Mouse (Mus musculus) embryonic facial prominence, embryonic 11.5 days (tissue): ENCODE measurements at regions not wholly inside any gene's neighbourhood (a gene's known extent, or its start where the extent isn't known, plus 50 kb on each side); places are given as distances from the start of the nearest gene placed in this dataset.

Source experiments
- ATAC-seq: fragments of 200-750 bp; cut with Nextera tagmentation; replicated peaks from 2 replicates; pipeline ENCODE4 v1.8.0; 2017; ENCODE audit warnings: low read depth; ENCODE audit not compliant: insufficient number of reproducible peaks, low FRiP score, low TSS enrichment
- DNase-seq: peaks from one replicate; pipeline ENCODE4 v3.0.0-alpha.2; 2015; ENCODE audit warnings: low spot score
- H3K27ac ChIP-seq: fragments of 300-500 bp; sonication (generic); replicated peaks from 2 replicates; pipeline ENCODE4 v1.5.1; 2014; ENCODE audit warnings: mild to moderate bottlenecking, low read depth, low read length, control low read depth
- H3K27me3 ChIP-seq: fragments of 300-500 bp; sonication (generic); 2 replicates; pipeline ENCODE4 v1.6.1; 2014; ENCODE audit warnings: mild to moderate bottlenecking, low read length, moderate library complexity, mixed read lengths; ENCODE audit not compliant: control insufficient read depth, insufficient read depth
- H3K36me3 ChIP-seq: fragments of 300-500 bp; sonication (generic); replicated peaks from 2 replicates; pipeline ENCODE4 v1.6.1; 2014; ENCODE audit warnings: low read depth, mild to moderate bottlenecking, low read length, moderate library complexity, mixed read lengths; ENCODE audit not compliant: control insufficient read depth, insufficient read depth
- H3K4me1 ChIP-seq: fragments of 300-500 bp; sonication (generic); 2 replicates; pipeline ENCODE4 v1.6.1; 2014; ENCODE audit warnings: low read length, mixed read lengths; ENCODE audit not compliant: control insufficient read depth, insufficient read depth
- H3K4me2 ChIP-seq: fragments of 300-500 bp; sonication (generic); 2 replicates; pipeline ENCODE4 v1.6.1; 2014; ENCODE audit warnings: low read depth, mild to moderate bottlenecking, control low read depth, low read length, moderate library complexity
- H3K4me3 ChIP-seq: fragments of 300-500 bp; sonication (generic); 2 replicates; pipeline ENCODE4 v1.5.1; 2014; ENCODE audit warnings: low read depth, low read length, control low read depth
- H3K9ac ChIP-seq: fragments of 300-500 bp; sonication (generic); replicated peaks from 2 replicates; pipeline ENCODE4 v1.6.1; 2014; ENCODE audit warnings: mild to moderate bottlenecking, control low read depth, low read length
- H3K9me3 ChIP-seq: fragments of 300-500 bp; sonication (generic); replicated peaks from 2 replicates; pipeline ENCODE4 v1.6.1; 2016; ENCODE audit warnings: mild to moderate bottlenecking, low read length, inconsistent platforms, mixed read lengths; ENCODE audit not compliant: control insufficient read depth
- WGBS: fragments of 180-500 bp; shearing (Covaris S2); extraction: QIAGEN DNeasy Blood & Tissue Kit; methylation state at CpG from one replicate; pipeline ENCODE4 v1.1.7; 2014; 5-methylcytosine and 5-hydroxymethylcytosine counted together

GRCm38 (mm10) chr3:48658386-48658785 is 1098.7 kb downstream of the Pcdh18 start:
- Histone ChIP-seq H3K27me3 (no peaks in the 10 kb centered on the region), H3K9me3 (no peaks in the 10 kb centered on the region), H3K36me3 (no peaks in the 10 kb centered on the region), H3K4me1 (no peaks in the 10 kb centered on the region), H3K27ac (no peak overlapping the region), H3K9ac (no peak overlapping the region), H3K4me3 (no peak overlapping the region), H3K4me2 (no peak overlapping the region)
- DNase-seq, result no peak
- WGBS, result 90% methylated on average over 1 of the region's 1 CpGs
- ATAC-seq, result no peak

- H3K4me1 ChIP-seq, result no peaks in the 10 kb centered on the region
- H3K27ac ChIP-seq, result no peak overlapping the region
- H3K9ac ChIP-seq, result no peak overlapping the region
- no peaks in the 10 kb centered on the region for H3K36me3 ChIP-seq
- DNase-seq, result no peak
- no peak overlapping the region for H3K4me2 ChIP-seq
- H3K4me3 ChIP-seq, result no peak overlapping the region
- no peaks in the 10 kb centered on the region for H3K27me3 ChIP-seq
- no peaks in the 10 kb centered on the region for H3K9me3 ChIP-seq
- no peak for ATAC-seq
- WGBS, result 85% methylated on average over 4 of the region's 4 CpGs
Measured at GRCm38 (mm10) chr3:48655084-48655483, 1102.0 kb downstream of the Pcdh18 start.

- no peak overlapping the region for H3K9ac ChIP-seq
- H3K4me1 ChIP-seq, result no peaks in the 10 kb centered on the region
- WGBS, result 42% methylated on average over 3 of the region's 3 CpGs
- H3K4me3 ChIP-seq, result no peak overlapping the region
- ATAC-seq, result no peak
- no peak overlapping the region for H3K4me2 ChIP-seq
- no peak for DNase-seq
- H3K27me3 ChIP-seq, result no peaks in the 10 kb centered on the region
- no peaks in the 10 kb centered on the region for H3K9me3 ChIP-seq
- H3K27ac ChIP-seq, result no peak overlapping the region
- H3K36me3 ChIP-seq, result no peaks in the 10 kb centered on the region
Measured at GRCm38 (mm10) chr3:48631889-48632483, 1125.1 kb downstream of the Pcdh18 start.

- no peak overlapping the region for H3K4me3 ChIP-seq
- no peaks in the 10 kb centered on the region for H3K36me3 ChIP-seq
- H3K9ac ChIP-seq, result no peak overlapping the region
- DNase-seq (no peak), ATAC-seq (no peak)
- H3K4me2 ChIP-seq, result no peak overlapping the region
- H3K27ac ChIP-seq, result no peak overlapping the region
- no peaks in the 10 kb centered on the region for H3K27me3 ChIP-seq
- 95% methylated on average over 21 of the region's 21 CpGs for WGBS
- no peaks in the 10 kb centered on the region for H3K9me3 ChIP-seq
- no peaks in the 10 kb centered on the region for H3K4me1 ChIP-seq
Measured at GRCm38 (mm10) chr3:48608933-48609332, 1148.2 kb downstream of the Pcdh18 start.

- no peak for ATAC-seq
- DNase-seq, result no peak
- 81% methylated on average over 3 of the region's 3 CpGs for WGBS
Measured at GRCm38 (mm10) chr3:48604840-48605239, 1152.3 kb downstream of the Pcdh18 start.

GRCm38 (mm10) chr3:48587341-48587740 is 1169.8 kb downstream of the Pcdh18 start:
- H3K9me3 ChIP-seq, result no peaks in the 10 kb centered on the region
- no peaks in the 10 kb centered on the region for H3K4me1 ChIP-seq
- ATAC-seq (no peak), DNase-seq (no peak)
- no peak overlapping the region for H3K9ac ChIP-seq
- no peak overlapping the region for H3K27ac ChIP-seq
- no peak overlapping the region for H3K4me3 ChIP-seq
- no peaks in the 10 kb centered on the region for H3K36me3 ChIP-seq
- no peaks in the 10 kb centered on the region for H3K27me3 ChIP-seq
- 88% methylated on average over 2 of the region's 2 CpGs for WGBS
- no peak overlapping the region for H3K4me2 ChIP-seq

More at GRCm38 (mm10) chr3:48604840-48605239, 1152.3 kb downstream of the Pcdh18 start:
- Histone ChIP-seq H3K4me3 (no peak overlapping the region), H3K4me1 (no peaks in the 10 kb centered on the region), H3K9ac (no peak overlapping the region), H3K9me3 (no peaks in the 10 kb centered on the region), H3K27me3 (no peaks in the 10 kb centered on the region), H3K4me2 (no peak overlapping the region), H3K36me3 (no peaks in the 10 kb centered on the region), H3K27ac (no peak overlapping the region)

- no peaks in the 10 kb centered on the region for H3K4me1 ChIP-seq
- H3K36me3 ChIP-seq, result no peaks in the 10 kb centered on the region
- H3K4me3 ChIP-seq, result no peak overlapping the region
- no peak for ATAC-seq
- WGBS, result 25% methylated on average over 1 of the region's 1 CpGs
- no peak overlapping the region for H3K27ac ChIP-seq
- H3K9me3 ChIP-seq, result no peaks in the 10 kb centered on the region
- no peak for DNase-seq
- H3K4me2 ChIP-seq, result no peak overlapping the region
- no peaks in the 10 kb centered on the region for H3K27me3 ChIP-seq
- H3K9ac ChIP-seq, result no peak overlapping the region
Measured at GRCm38 (mm10) chr3:48586145-48586544, 1171.0 kb downstream of the Pcdh18 start.

- Histone ChIP-seq H3K4me3 (no peak overlapping the region), H3K36me3 (no peaks in the 10 kb centered on the region), H3K27me3 (no peaks in the 10 kb centered on the region), H3K4me1 (no peaks in the 10 kb centered on the region), H3K27ac (no peak overlapping the region), H3K4me2 (no peak overlapping the region), H3K9ac (no peak overlapping the region), H3K9me3 (no peaks in the 10 kb centered on the region)
- DNase-seq, result no peak
- ATAC-seq, result no peak
Measured at GRCm38 (mm10) chr3:48584340-48584739, 1172.8 kb downstream of the Pcdh18 start.
